Comparison of ENCODE assay signal across 24 mouse cellular contexts in genomic region chr8:94109835-94110234, GRCm38 (mm10). TPM values are rescaled to one million over a fixed set of nuclear protein-coding genes. Genes with fewer than 3 reads are reported as not detected.
DNase-seq lines count a peak whose midpoint lies in the region; ATAC-seq and TF ChIP-seq lines count a peak whose summit lies in the region.
"Had no signal": no experiment of that assay in that cellular context is flagged by ENCODE, and none has a peak within 500 bp of the region (broad histone marks: within the 10 kb centered on the region; RNA-seq: fewer than 3 reads in every experiment).

No protein-coding gene starts in this region.

- no peaks in the 10 kb centered on the region for H3K79me2 ChIP-seq in CH12.LX (replicated peaks; ENCODE audit: control insufficient read depth, extremely low read depth, insufficient read depth, poor library complexity, severe bottlenecking)

- peak; percentile 20 for TF ChIP-seq CTCF in hindbrain, postnatal 0 days (IDR thresholded peaks at IDR 0.05; ENCODE audit: low read depth)
- TF ChIP-seq CTCF in CH12.LX (conservative IDR thresholded peaks at IDR 0.05 in 1 of 2, IDR thresholded peaks at IDR 0.05 in 1 of 2; ENCODE audit: low read depth in 2 of 2, low read length in 2 of 2) = peak in 1 of 2 experiments; percentile 60; a peak in 2 of 4 replicates
- TF ChIP-seq CTCF in liver, embryonic 14.5 days (IDR thresholded peaks at IDR 0.05; ENCODE audit: low read depth) = peak; percentile 49

- no peaks in the 10 kb centered on the region for H3K36me3 ChIP-seq in hindbrain, postnatal 0 days (ENCODE audit: insufficient read depth, low read length)
- no peaks in the 10 kb centered on the region for H3K36me3 ChIP-seq in hindbrain, embryonic 11.5 days (ENCODE audit: control insufficient read depth, insufficient read depth, low read length)
- no peaks in the 10 kb centered on the region for H3K36me3 ChIP-seq in CH12.LX (replicated peaks in 1 of 2; ENCODE audit: control insufficient read depth in 1 of 2, insufficient read depth in 1 of 2, low read length in 1 of 2)
- H3K36me3 ChIP-seq in liver, embryonic 14.5 days (replicated peaks; ENCODE audit: control insufficient read depth, insufficient read depth, low read depth) = no peaks in the 10 kb centered on the region
- H3K36me3 ChIP-seq: heart, embryonic 15.5 days; hindbrain, embryonic 12.5 days; kidney, embryonic 15.5 days; limb, embryonic 13.5 days; neural tube, embryonic 12.5 days had no signal

- no peaks in the 10 kb centered on the region for H3K4me1 ChIP-seq in hindbrain, postnatal 0 days (ENCODE audit: insufficient read depth, low read length)
- no peaks in the 10 kb centered on the region for H3K4me1 ChIP-seq in hindbrain, embryonic 11.5 days (replicated peaks; ENCODE audit: control insufficient read depth, insufficient read depth, low read length)
- peaks cover 0 to 16% of the 10 kb centered on the region in 2 experiments; a peak in 2 of 4 replicates for H3K4me1 ChIP-seq in CH12.LX (ENCODE audit: control insufficient read depth in 1 of 2, insufficient read depth in 2 of 2)
- peaks cover 44 to 57% of the 10 kb centered on the region in 2 experiments for H3K4me1 ChIP-seq in liver, embryonic 14.5 days (replicated peaks; ENCODE audit: control insufficient read depth in 2 of 2, insufficient read depth in 2 of 2, low read length in 1 of 2)
- H3K4me1 ChIP-seq: hindbrain, embryonic 12.5 days; kidney, embryonic 15.5 days; neural tube, embryonic 12.5 days had no signal

- no peak overlapping the region for H3K27ac ChIP-seq in hindbrain, postnatal 0 days
- no peak overlapping the region for H3K27ac ChIP-seq in hindbrain, embryonic 11.5 days (ENCODE audit: low read depth, low read length)
- H3K27ac ChIP-seq in CH12.LX (ENCODE audit: insufficient read depth, low read depth) = no peak overlapping the region
- peak overlapping the region; percentile 94 for H3K27ac ChIP-seq in liver, embryonic 14.5 days
- H3K27ac ChIP-seq: heart, embryonic 15.5 days; hindbrain, embryonic 12.5 days; kidney, embryonic 15.5 days; limb, embryonic 13.5 days; neural tube, embryonic 12.5 days had no signal

- H3K9ac ChIP-seq in hindbrain, postnatal 0 days (replicated peaks; ENCODE audit: low read length) = no peak overlapping the region
- H3K9ac ChIP-seq in hindbrain, embryonic 11.5 days (ENCODE audit: low read depth, low read length) = no peak overlapping the region
- H3K9ac ChIP-seq in CH12.LX (ENCODE audit: insufficient read depth, low read depth) = no peak overlapping the region
- peak overlapping the region; percentile 55; the same call in 1 of the 2 replicates for H3K9ac ChIP-seq in liver, embryonic 14.5 days (replicated peaks)
- H3K9ac ChIP-seq: heart, embryonic 15.5 days; hindbrain, embryonic 12.5 days; kidney, embryonic 15.5 days; limb, embryonic 13.5 days; neural tube, embryonic 12.5 days had no signal

- DNase-seq in hindbrain, postnatal 0 days (ENCODE audit: low spot score) = no peak
- no peak for DNase-seq in hindbrain, embryonic 11.5 days (ENCODE audit: low spot score)
- DNase-seq in CH12.LX (ENCODE audit: extremely low read depth) (no peak), ZHBTc4 (ENCODE audit: low read depth, low spot score) (peak; percentile 35)
- DNase-seq in liver, embryonic 14.5 days (ENCODE audit: low read depth in 3 of 3, low spot score in 3 of 3) = no peak
- DNase-seq in heart, postnatal 14 days = no peak
- DNase-seq in gastrocnemius, postnatal 10 days = no peak
- no peak for DNase-seq in embryo, embryonic 9.5 days (ENCODE audit: extremely low spot score)
- DNase-seq: adrenal gland, postnatal 25 days; B cell, adult 2 months; cerebellum, adult 9-10 months; thymus, adult 2 months had no signal

- WGBS in hindbrain, postnatal 0 days = 70% methylated on average over 5 of the region's 5 CpGs
- WGBS in hindbrain, embryonic 11.5 days = 73% methylated on average over 5 of the region's 5 CpGs
- 66% methylated on average over 5 of the region's 5 CpGs for WGBS in liver, embryonic 14.5 days (ENCODE audit: insufficient replicate concordance)

- intact Hi-C loops in heart, postnatal 14 days (cut with DNase I) = no loop called here

- H3K27me3 ChIP-seq in hindbrain, postnatal 0 days (ENCODE audit: insufficient read depth, low read length) = no peaks in the 10 kb centered on the region
- H3K27me3 ChIP-seq in hindbrain, embryonic 11.5 days (ENCODE audit: control insufficient read depth, insufficient read depth, low read length) = no peaks in the 10 kb centered on the region
- H3K27me3 ChIP-seq in CH12.LX (replicated peaks) = no peaks in the 10 kb centered on the region
- H3K27me3 ChIP-seq in liver, embryonic 14.5 days (ENCODE audit: control insufficient read depth, insufficient read depth, low read length) = no peaks in the 10 kb centered on the region
- H3K27me3 ChIP-seq: heart, embryonic 15.5 days; hindbrain, embryonic 12.5 days; kidney, embryonic 15.5 days; limb, embryonic 13.5 days; neural tube, embryonic 12.5 days had no signal

- TF ChIP-seq RAD21 in CH12.LX (IDR thresholded peaks at IDR 0.05; ENCODE audit: low read depth, low read length) = peak; percentile 20

- H3K4me2 ChIP-seq in hindbrain, postnatal 0 days (ENCODE audit: low read depth, low read length) = no peak overlapping the region
- no peak overlapping the region for H3K4me2 ChIP-seq in hindbrain, embryonic 11.5 days (replicated peaks; ENCODE audit: low read depth, low read length)
- H3K4me2 ChIP-seq in CH12.LX (ENCODE audit: insufficient read depth, low read depth, poor library complexity, severe bottlenecking) = no peak overlapping the region
- H3K4me2 ChIP-seq in liver, embryonic 14.5 days (ENCODE audit: low read depth) = peak overlapping the region; percentile 56
- H3K4me2 ChIP-seq: heart, embryonic 15.5 days; hindbrain, embryonic 12.5 days; kidney, embryonic 15.5 days; limb, embryonic 13.5 days; neural tube, embryonic 12.5 days had no signal

- dilution Hi-C loops in CH12.LX (cut with MboI; ENCODE audit: extremely low pct_ligation_motif_present, extremely low pct_unique_long_range_greater_than_20kb, low sequenced_read_pairs) = no loop called here

- TF ChIP-seq POLR2A in CH12.LX (IDR thresholded peaks at IDR 0.05; ENCODE audit: low read depth, low read length) = no peak

- no peak for ATAC-seq in hindbrain, postnatal 0 days
- ATAC-seq in hindbrain, embryonic 11.5 days (ENCODE audit: low FRiP score) = no peak
- peak; percentile 55 for ATAC-seq in liver, embryonic 14.5 days (ENCODE audit: insufficient read depth)

- no peak for TF ChIP-seq EP300 in CH12.LX (IDR thresholded peaks at IDR 0.05; ENCODE audit: low read length)
- TF ChIP-seq EP300 in liver, embryonic 14.5 days (IDR thresholded peaks at IDR 0.05; ENCODE audit: low read depth) = no peak

- H3K9me3 ChIP-seq in hindbrain, postnatal 0 days (ENCODE audit: low read length) = no peaks in the 10 kb centered on the region
- H3K9me3 ChIP-seq in hindbrain, embryonic 11.5 days (ENCODE audit: control insufficient read depth, low read length) = no peaks in the 10 kb centered on the region
- no peaks in the 10 kb centered on the region for H3K9me3 ChIP-seq in CH12.LX (replicated peaks; ENCODE audit: low read length)
- no peaks in the 10 kb centered on the region for H3K9me3 ChIP-seq in liver, embryonic 14.5 days (ENCODE audit: control insufficient read depth, low read length)
- H3K9me3 ChIP-seq: heart, embryonic 15.5 days; hindbrain, embryonic 12.5 days; kidney, embryonic 15.5 days; limb, embryonic 13.5 days; neural tube, embryonic 12.5 days had no signal

- H3K4me3 ChIP-seq in hindbrain, postnatal 0 days (ENCODE audit: low read length) = no peak overlapping the region
- H3K4me3 ChIP-seq in hindbrain, embryonic 11.5 days (ENCODE audit: low read depth, low read length) = no peak overlapping the region
- H3K4me3 ChIP-seq in CH12.LX (replicated peaks in 1 of 3; ENCODE audit: low read depth in 2 of 3, low read length in 2 of 3, poor library complexity in 1 of 3) = no peak overlapping the region
- H3K4me3 ChIP-seq in liver, embryonic 14.5 days (ENCODE audit: insufficient read depth in 1 of 2, low read depth in 2 of 2, low read length in 2 of 2) = no peak overlapping the region
- H3K4me3 ChIP-seq: heart, embryonic 15.5 days; hindbrain, embryonic 12.5 days; kidney, embryonic 15.5 days; limb, embryonic 13.5 days; neural tube, embryonic 12.5 days had no signal

- in situ Hi-C loops in CH12.LX (cut with MboI; ENCODE audit: low pct_ligation_motif_present, low pct_unique_long_range_greater_than_20kb, low sequenced_read_pairs) = no loop called here

RNA-seq across cellular contexts. Expression of gene Bbs2, which starts 11.1 kb away (rescaled TPM):
- total RNA-seq in hindbrain, postnatal 0 days (2014; rRNA removed) = 14.1 and 23.2 TPM in 2 replicates
- 16.5 and 17.3 TPM in 2 replicates for polyA plus RNA-seq in hindbrain, postnatal 0 days (2015; fragmentation: Nextera tagmentation; extraction: Ambion mirVana)
- polyA plus RNA-seq in hindbrain, embryonic 11.5 days (2014; fragmentation: Nextera tagmentation; extraction: Ambion mirVana) = 20.3 and 29.1 TPM in 2 replicates
- 7.3 and 10.0 TPM in 2 replicates for total RNA-seq in CH12.LX (2012; rRNA removed)
- total RNA-seq in CH12.LX (2014; rRNA removed) = 10.4 and 13.0 TPM in 2 replicates
- 12.0 and 13.1 TPM in 2 replicates for polyA plus RNA-seq in CH12.LX (2012; ENCODE audit: insufficient read length, low read depth)
- 2.7 and 4.7 TPM in 2 replicates for polyA plus RNA-seq in liver, embryonic 14.5 days (2012; rRNA removed)
- polyA plus RNA-seq in liver, embryonic 14.5 days (2014; fragmentation: Nextera tagmentation; extraction: Ambion mirVana) = 3.3 TPM in 2 replicates
- total RNA-seq in heart, postnatal 14 days (2021) = 1 to 10 TPM; 5.3 to 7.9 TPM
- total RNA-seq in gastrocnemius, postnatal 10 days (2021) = 1 to 10 TPM; 3.9 to 4.7 TPM

RNA-seq across cellular contexts. Expression of gene Mt4, which starts 27.2 kb away (rescaled TPM):
- not detected in 2 replicates for total RNA-seq in hindbrain, postnatal 0 days (2014; rRNA removed)
- not detected in 2 replicates for polyA plus RNA-seq in hindbrain, postnatal 0 days (2015; fragmentation: Nextera tagmentation; extraction: Ambion mirVana)
- not detected in 2 replicates for polyA plus RNA-seq in hindbrain, embryonic 11.5 days (2014; fragmentation: Nextera tagmentation; extraction: Ambion mirVana)
- not detected in 2 replicates for total RNA-seq in CH12.LX (2012; rRNA removed)
- total RNA-seq in CH12.LX (2014; rRNA removed) = not detected in 2 replicates
- polyA plus RNA-seq in CH12.LX (2012; ENCODE audit: insufficient read length, low read depth) = not detected in 2 replicates
- polyA plus RNA-seq in liver, embryonic 14.5 days (2012; rRNA removed) = 1.4 and 2.1 TPM in 2 replicates
- polyA plus RNA-seq in liver, embryonic 14.5 days (2014; fragmentation: Nextera tagmentation; extraction: Ambion mirVana) = 1.7 and 1.8 TPM in 2 replicates
- not detected for total RNA-seq in heart, postnatal 14 days (2021)
- total RNA-seq in gastrocnemius, postnatal 10 days (2021) = not detected
- total RNA-seq: adrenal gland, postnatal 25 days; layer of hippocampus, adult 18-20 months; left cerebral cortex, postnatal 10 days; monocyte, adult 5-6 weeks had no signal
- polyA plus RNA-seq: forebrain, embryonic 11.5 days; gonadal fat pad, adult 2 months; heart, embryonic 15.5 days; hindbrain, embryonic 12.5 days; kidney, embryonic 15.5 days; limb, embryonic 13.5 days; neural tube, embryonic 12.5 days; stomach, embryonic 14.5 days; urinary bladder, adult 2 months had no signal

RNA-seq across cellular contexts. Expression of gene Mt3, which starts 42.6 kb away (rescaled TPM):
- total RNA-seq in hindbrain, postnatal 0 days (2014; rRNA removed) = 631 and 889 TPM in 2 replicates
- 445 and 458 TPM in 2 replicates for polyA plus RNA-seq in hindbrain, postnatal 0 days (2015; fragmentation: Nextera tagmentation; extraction: Ambion mirVana)
- polyA plus RNA-seq in hindbrain, embryonic 11.5 days (2014; fragmentation: Nextera tagmentation; extraction: Ambion mirVana) = 11.0 and 13.6 TPM in 2 replicates
- total RNA-seq in CH12.LX (2012; rRNA removed) (20.0 and 20.6 TPM in 2 replicates), CH12.LX (2014; rRNA removed) (not detected in 2 replicates)
- 1.9 and 2.5 TPM in 2 replicates for polyA plus RNA-seq in CH12.LX (2012; ENCODE audit: insufficient read length, low read depth)
- polyA plus RNA-seq in liver, embryonic 14.5 days (2012; rRNA removed) = 0.10 and 0.30 TPM in 2 replicates
- 0.61 TPM in 1 of 2 replicates, not detected in the other for polyA plus RNA-seq in liver, embryonic 14.5 days (2014; fragmentation: Nextera tagmentation; extraction: Ambion mirVana)
- total RNA-seq in heart, postnatal 14 days (2021) = 1 to 10 TPM; 4.9 to 5.5 TPM
- total RNA-seq in gastrocnemius, postnatal 10 days (2021) = 10 to 100 TPM; 11.0 to 22.2 TPM
- total RNA-seq: monocyte, adult 5-6 weeks had no signal

Comparison
In these comparisons a context has a peak if more than half of its experiments do, and no peak if none do; other contexts are left out.
1. RNA of gene Mt3, which starts 42.6 kb away (total RNA-seq): 631 to 889 TPM in hindbrain, postnatal 0 days; 11.0 to 22.2 TPM in gastrocnemius, postnatal 10 days, 20.0 to 20.6 TPM in CH12.LX and 4.9 to 5.5 TPM in heart, postnatal 14 days; every median in the first group is over 10 times any median in the second.